Mouse (Mus musculus) hindbrain, embryonic 10.5 days (tissue): ENCODE measurements around the gene Hamp2. TPM values are rescaled to one million over a fixed set of nuclear protein-coding genes. Genes with fewer than 3 reads are reported as not detected.
"Not testable (repeated sequence)": the region's sequence is repeated elsewhere in the genome, so short reads cannot be mapped to it uniquely, and the experiment has no call there.

ENCODE experiments used
- DNase-seq: peaks from one replicate; pipeline ENCODE4 v3.0.0-alpha.2; 2017; ENCODE audit warnings: low spot score
- H3K27ac ChIP-seq: fragments of 300-500 bp; sonication (generic); 2 replicates; pipeline ENCODE4 v1.5.1; 2016; ENCODE audit warnings: mild to moderate bottlenecking, moderate library complexity
- H3K27me3 ChIP-seq: fragments of 300-500 bp; sonication (generic); 2 replicates; pipeline ENCODE4 v1.6.1; 2016; ENCODE audit warnings: mild to moderate bottlenecking; ENCODE audit not compliant: poor library complexity, insufficient read depth, severe bottlenecking
- H3K36me3 ChIP-seq: fragments of 300-500 bp; sonication (generic); 2 replicates; pipeline ENCODE4 v1.6.1; 2016; ENCODE audit warnings: mild to moderate bottlenecking, moderate library complexity
- H3K4me1 ChIP-seq: fragments of 300-500 bp; sonication (generic); replicated peaks from 2 replicates; pipeline ENCODE4 v1.6.1; 2016; ENCODE audit warnings: mild to moderate bottlenecking
- H3K4me3 ChIP-seq: fragments of 300-500 bp; sonication (generic); 2 replicates; pipeline ENCODE4 v1.5.1; 2016; ENCODE audit warnings: mild to moderate bottlenecking, moderate library complexity
- H3K9me3 ChIP-seq: fragments of 300-500 bp; sonication (generic); 2 replicates; pipeline ENCODE4 v1.6.1; 2016; ENCODE audit warnings: mild to moderate bottlenecking, moderate library complexity
- WGBS: fragments of 180-500 bp; shearing (Covaris S2); methylation state at CpG from one replicate; pipeline ENCODE4 v1.1.7; 2016; 5-methylcytosine and 5-hydroxymethylcytosine counted together
- polyA plus RNA-seq: library from polyadenylated mRNA; unstranded; fragments of >200 nt; fragmentation: Nextera tagmentation; extraction: Ambion mirVana; gene quantifications from 2 replicates; pipeline ENCODE4 v1.2.1, GENCODE M21; 2016

Hamp2 gene
- polyA plus RNA-seq: not detected in 2 replicates

- not testable (repeated sequence) for H3K4me1 ChIP-seq, H3K4me3 ChIP-seq, H3K27ac ChIP-seq, H3K9me3 ChIP-seq, H3K27me3 ChIP-seq, H3K36me3 ChIP-seq, DNase-seq
- WGBS: 80% methylated on average over 2 of the region's 2 CpGs
These were observed at the start of gene Hamp2 for GRCm38 (mm10) chr7:30924581-30924980. Gene Hamp2 (minus strand): TSS chr7:30924681.

GRCm38 (mm10) chr7:30973501-30974289, 49.2 kb upstream of the Hamp2 start, which contains the start of gene Fam187b:
Gene Fam187b (plus strand): TSS chr7:30973790.
- DNase-seq: peak; percentile 89
- Histone ChIP-seq H3K9me3 (no peaks in the 10 kb centered on the region), H3K4me3 (peak within 1 kb of the TSS; percentile 55), H3K4me1 (peaks cover 19% of the 10 kb centered on the region), H3K27ac (peak within 1 kb of the TSS; percentile 84), H3K36me3 (peaks cover 17% of the 10 kb centered on the region), H3K27me3 (peaks cover 21% of the 10 kb centered on the region)
- WGBS: under 1% methylated on average over 37 of the region's 37 CpGs

GRCm38 (mm10) chr7:30973251-30973500, 48.7 kb upstream of the Hamp2 start, which contains the start of gene Lsr:
Gene Lsr (minus strand): TSS chr7:30973464.
- 0% methylated on average over 19 of the region's 19 CpGs for WGBS
- H3K36me3 ChIP-seq: peaks cover 21% of the 10 kb centered on the region
- peaks cover 19% of the 10 kb centered on the region for H3K4me1 ChIP-seq
- peak within 1 kb of the TSS; percentile 55 for H3K4me3 ChIP-seq
- peak within 1 kb of the TSS; percentile 84 for H3K27ac ChIP-seq
- DNase-seq: peak; percentile 51
- peaks cover 21% of the 10 kb centered on the region for H3K27me3 ChIP-seq
- H3K9me3 ChIP-seq: no peaks in the 10 kb centered on the region

- Histone ChIP-seq H3K27ac (peak overlapping the region; percentile 84), H3K9me3 (no peaks in the 10 kb centered on the region), H3K4me3 (peak overlapping the region; percentile 55), H3K27me3 (peaks cover 21% of the 10 kb centered on the region), H3K4me1 (peaks cover 19% of the 10 kb centered on the region), H3K36me3 (peaks cover 21% of the 10 kb centered on the region)
- WGBS: 3% methylated on average over 41 of the region's 41 CpGs
- DNase-seq: no peak
These were observed 48.2 kb upstream of the Hamp2 start for GRCm38 (mm10) chr7:30972426-30973250.

- Histone ChIP-seq H3K27ac (no peak overlapping the region), H3K4me3 (peak overlapping the region; percentile 55; the same call in 1 of the 2 replicates), H3K36me3 (peaks cover 21% of the 10 kb centered on the region), H3K27me3 (peaks cover 21% of the 10 kb centered on the region), H3K9me3 (no peaks in the 10 kb centered on the region), H3K4me1 (peaks cover 19% of the 10 kb centered on the region)
- DNase-seq: no peak
- WGBS: 91% methylated on average over 15 of the region's 15 CpGs
These were observed 47.4 kb upstream of the Hamp2 start for GRCm38 (mm10) chr7:30971901-30972300.

GRCm38 (mm10) chr7:30969174-30969573, 44.7 kb upstream of the Hamp2 start:
- Histone ChIP-seq H3K4me1 (peaks cover 23% of the 10 kb centered on the region), H3K9me3 (no peaks in the 10 kb centered on the region), H3K27me3 (peaks cover 21% of the 10 kb centered on the region), H3K27ac (no peak overlapping the region), H3K36me3 (peaks cover 28% of the 10 kb centered on the region), H3K4me3 (no peak overlapping the region)
- no peak for DNase-seq
- WGBS: 86% methylated on average over 4 of the region's 4 CpGs

GRCm38 (mm10) chr7:30968611-30969010, 44.1 kb upstream of the Hamp2 start:
- peaks cover 20% of the 10 kb centered on the region for H3K27me3 ChIP-seq
- H3K9me3 ChIP-seq: no peaks in the 10 kb centered on the region
- H3K27ac ChIP-seq: no peak overlapping the region
- 90% methylated on average over 8 of the region's 8 CpGs for WGBS
- H3K4me3 ChIP-seq: no peak overlapping the region
- peaks cover 28% of the 10 kb centered on the region for H3K36me3 ChIP-seq
- DNase-seq: no peak
- peaks cover 18% of the 10 kb centered on the region for H3K4me1 ChIP-seq

GRCm38 (mm10) chr7:30966657-30967056, 42.2 kb upstream of the Hamp2 start:
- no peak overlapping the region for H3K4me3 ChIP-seq
- H3K36me3 ChIP-seq: peaks cover 33% of the 10 kb centered on the region
- 84% methylated on average over 3 of the region's 3 CpGs for WGBS
- no peak for DNase-seq
- no peak overlapping the region for H3K27ac ChIP-seq
- H3K9me3 ChIP-seq: no peaks in the 10 kb centered on the region
- 0 out of 2 replicates have a peak, but pooled peaks cover 4% of the 10 kb centered on the region for H3K4me1 ChIP-seq
- H3K27me3 ChIP-seq: peaks cover under 1% of the 10 kb centered on the region; the same call in 1 of the 2 replicates

- 0 out of 2 replicates have a peak, but pooled peaks cover 4% of the 10 kb centered on the region for H3K4me1 ChIP-seq
- H3K4me3 ChIP-seq: no peak overlapping the region
- peaks cover 35% of the 10 kb centered on the region for H3K36me3 ChIP-seq
- no peaks in the 10 kb centered on the region for H3K27me3 ChIP-seq
- H3K9me3 ChIP-seq: no peaks in the 10 kb centered on the region
- 74% methylated on average over 14 of the region's 14 CpGs for WGBS
- no peak overlapping the region for H3K27ac ChIP-seq
- DNase-seq: no peak
These were observed 41.2 kb upstream of the Hamp2 start for GRCm38 (mm10) chr7:30965677-30966076.

- no peak overlapping the region for H3K27ac ChIP-seq
- no peaks in the 10 kb centered on the region for H3K9me3 ChIP-seq
- peaks cover 42% of the 10 kb centered on the region for H3K36me3 ChIP-seq
- H3K4me3 ChIP-seq: no peak overlapping the region
- H3K4me1 ChIP-seq: 0 out of 2 replicates have a peak, but pooled peaks cover 4% of the 10 kb centered on the region
- no peak for DNase-seq
- no peaks in the 10 kb centered on the region for H3K27me3 ChIP-seq
- whole genome bisulfite sequencing: 88% methylated on average over 7 of the region's 7 CpGs
These were observed 39.9 kb upstream of the Hamp2 start for GRCm38 (mm10) chr7:30964366-30964765.

- H3K4me3 ChIP-seq: no peak overlapping the region
- no peak overlapping the region for H3K27ac ChIP-seq
- H3K9me3 ChIP-seq: no peaks in the 10 kb centered on the region
- H3K36me3 ChIP-seq: peaks cover 45% of the 10 kb centered on the region
- H3K4me1 ChIP-seq: peaks cover 17% of the 10 kb centered on the region
- DNase-seq: no peak
- WGBS: 91% methylated on average over 5 of the region's 5 CpGs
- no peaks in the 10 kb centered on the region for H3K27me3 ChIP-seq
These were observed 38.4 kb upstream of the Hamp2 start for GRCm38 (mm10) chr7:30962862-30963261.

GRCm38 (mm10) chr7:30959786-30960349, 35.4 kb upstream of the Hamp2 start:
- H3K4me3 ChIP-seq: no peak overlapping the region
- peaks cover 24% of the 10 kb centered on the region for H3K4me1 ChIP-seq
- no peak overlapping the region for H3K27ac ChIP-seq
- WGBS: 90% methylated on average over 6 of the region's 6 CpGs
- no peaks in the 10 kb centered on the region for H3K27me3 ChIP-seq
- H3K36me3 ChIP-seq: peaks cover 45% of the 10 kb centered on the region
- DNase-seq: no peak
- no peaks in the 10 kb centered on the region for H3K9me3 ChIP-seq
